Mouse (Mus musculus) neural tube, embryonic 13.5 days (tissue): ENCODE data around the gene Vamp3. TPM values are rescaled to one million over a fixed set of nuclear protein-coding genes. Genes with fewer than 3 reads are reported as not detected.

ENCODE experiments used
- ATAC-seq: fragments of 200-750 bp; cut with Nextera tagmentation; 2 replicates; pipeline ENCODE4 v1.8.0; 2017; ENCODE audit warnings: low read depth, mild to moderate bottlenecking, moderate TSS enrichment, moderate library complexity
- H3K27ac ChIP-seq: fragments of 300-500 bp; sonication (generic); replicated peaks from 2 replicates; pipeline ENCODE4 v1.5.1; 2015; ENCODE audit warnings: moderate library complexity, mild to moderate bottlenecking, inconsistent platforms
- H3K27me3 ChIP-seq: fragments of 300-500 bp; sonication (generic); 2 replicates; pipeline ENCODE4 v1.6.1; 2015; ENCODE audit warnings: mild to moderate bottlenecking, inconsistent platforms
- H3K36me3 ChIP-seq: fragments of 300-500 bp; sonication (generic); 2 replicates; pipeline ENCODE4 v1.6.1; 2015; ENCODE audit warnings: mild to moderate bottlenecking, inconsistent platforms
- H3K4me1 ChIP-seq: fragments of 300-500 bp; sonication (generic); replicated peaks from 2 replicates; pipeline ENCODE4 v1.6.1; 2015; ENCODE audit warnings: inconsistent platforms
- H3K4me2 ChIP-seq: fragments of 300-500 bp; sonication (generic); 2 replicates; pipeline ENCODE4 v1.6.1; 2015; ENCODE audit warnings: inconsistent platforms, mild to moderate bottlenecking, moderate library complexity
- H3K4me3 ChIP-seq: fragments of 300-500 bp; sonication (generic); 2 replicates; pipeline ENCODE4 v1.5.1; 2015; ENCODE audit warnings: mild to moderate bottlenecking, inconsistent platforms
- H3K9ac ChIP-seq: fragments of 300-500 bp; sonication (generic); 2 replicates; pipeline ENCODE4 v1.6.1; 2015; ENCODE audit warnings: moderate library complexity, mild to moderate bottlenecking, inconsistent platforms
- H3K9me3 ChIP-seq: fragments of 300-500 bp; sonication (generic); 2 replicates; pipeline ENCODE4 v1.6.1; 2016; ENCODE audit warnings: inconsistent platforms
- WGBS: fragments of 180-500 bp; shearing (Covaris S2); methylation state at CpG from one replicate; pipeline ENCODE4 v1.1.7; 2015; 5-methylcytosine and 5-hydroxymethylcytosine counted together
- polyA plus RNA-seq: library from polyadenylated mRNA; unstranded; fragments of >200 nt; fragmentation: Nextera tagmentation; extraction: Ambion mirVana; gene quantifications from 2 replicates; pipeline ENCODE4 v1.2.1, GENCODE M21; 2015

Vamp3 gene
- 55.6 and 69.1 TPM in 2 replicates for polyA plus RNA-seq

- peak; percentile 99 for ATAC-seq
- whole genome bisulfite sequencing: 1% methylated on average over 111 of the region's 114 CpGs
- H3K27me3 ChIP-seq: no peaks in the 10 kb centered on the region
- H3K4me2 ChIP-seq: peak within 1 kb of the TSS; percentile 80
- peak within 1 kb of the TSS; percentile 91 for H3K4me3 ChIP-seq
- H3K9me3 ChIP-seq: no peaks in the 10 kb centered on the region
- peaks cover 26% of the 10 kb centered on the region for H3K4me1 ChIP-seq
- peaks cover 42% of the 10 kb centered on the region for H3K36me3 ChIP-seq
- H3K27ac ChIP-seq: peak within 1 kb of the TSS; percentile 94
- H3K9ac ChIP-seq: peak within 1 kb of the TSS; percentile 91
Observed at GRCm38 (mm10) chr4:151057347-151058321, at the start of gene Vamp3. Gene Vamp3 (minus strand): TSS chr4:151057963.

- Histone ChIP-seq H3K27me3 (no peaks in the 10 kb centered on the region), H3K9me3 (no peaks in the 10 kb centered on the region)
Observed at GRCm38 (mm10) chr4:151106468-151106867, 48.7 kb upstream of the Vamp3 start.

GRCm38 (mm10) chr4:151105886-151106285 is 48.1 kb upstream of the Vamp3 start:
- Histone ChIP-seq H3K27ac (no peak overlapping the region; the same call in 1 of the 2 replicates), H3K27me3 (no peaks in the 10 kb centered on the region), H3K9ac (peak overlapping the region; percentile 91), H3K36me3 (no peaks in the 10 kb centered on the region), H3K4me2 (peak overlapping the region; percentile 78), H3K9me3 (no peaks in the 10 kb centered on the region), H3K4me1 (peaks cover 74% of the 10 kb centered on the region), H3K4me3 (peak overlapping the region; percentile 82)
- ATAC-seq: no peak
- WGBS: 65% methylated on average over 6 of the region's 6 CpGs

More at GRCm38 (mm10) chr4:151106468-151106867, 48.7 kb upstream of the Vamp3 start:
- Histone ChIP-seq H3K4me2 (peak overlapping the region; percentile 78), H3K9ac (peak overlapping the region; percentile 91), H3K4me1 (peaks cover 71% of the 10 kb centered on the region), H3K4me3 (peak overlapping the region; percentile 82), H3K27ac (peak overlapping the region; percentile 98; the same call in 1 of the 2 replicates), H3K36me3 (no peaks in the 10 kb centered on the region)
- no peak for ATAC-seq
- 32% methylated on average over 10 of the region's 10 CpGs for WGBS

- Histone ChIP-seq H3K27me3 (no peaks in the 10 kb centered on the region), H3K36me3 (no peaks in the 10 kb centered on the region), H3K27ac (0 out of 2 replicates have a peak overlapping the region, but pooled peaks have one; percentile 33), H3K4me3 (no peak overlapping the region), H3K9me3 (no peaks in the 10 kb centered on the region), H3K4me2 (peak overlapping the region; percentile 16; the same call in 1 of the 2 replicates), H3K9ac (no peak overlapping the region; the same call in 1 of the 2 replicates), H3K4me1 (peaks cover 81% of the 10 kb centered on the region)
- WGBS: 89% methylated on average over 10 of the region's 10 CpGs
- no peak for ATAC-seq
Observed at GRCm38 (mm10) chr4:151104147-151104546, 46.4 kb upstream of the Vamp3 start.

- 0 out of 2 replicates have a peak overlapping the region, but pooled peaks have one; percentile 33 for H3K27ac ChIP-seq
Observed at GRCm38 (mm10) chr4:151103646-151104045, 45.9 kb upstream of the Vamp3 start.

GRCm38 (mm10) chr4:151097104-151097438 is 39.3 kb upstream of the Vamp3 start:
- no peaks in the 10 kb centered on the region for H3K9me3 ChIP-seq
- H3K4me3 ChIP-seq: no peak overlapping the region
- H3K36me3 ChIP-seq: peaks cover 10% of the 10 kb centered on the region; the same call in 1 of the 2 replicates
- ATAC-seq: no peak
- 86% methylated on average over 11 of the region's 11 CpGs for WGBS
- no peak overlapping the region for H3K9ac ChIP-seq
- H3K4me2 ChIP-seq: no peak overlapping the region
- peak overlapping the region; percentile 52; the same call in 1 of the 2 replicates for H3K27ac ChIP-seq
- H3K4me1 ChIP-seq: peaks cover 52% of the 10 kb centered on the region
- no peaks in the 10 kb centered on the region for H3K27me3 ChIP-seq

More at GRCm38 (mm10) chr4:151103646-151104045, 45.9 kb upstream of the Vamp3 start:
- no peak overlapping the region; the same call in 1 of the 2 replicates for H3K9ac ChIP-seq
- no peaks in the 10 kb centered on the region for H3K36me3 ChIP-seq
- WGBS: 76% methylated on average over 11 of the region's 11 CpGs
- no peaks in the 10 kb centered on the region for H3K9me3 ChIP-seq
- ATAC-seq: no peak
- peaks cover 81% of the 10 kb centered on the region for H3K4me1 ChIP-seq
- H3K4me2 ChIP-seq: 0 out of 2 replicates have a peak overlapping the region, but pooled peaks have one; percentile 16
- no peaks in the 10 kb centered on the region for H3K27me3 ChIP-seq
- no peak overlapping the region for H3K4me3 ChIP-seq

GRCm38 (mm10) chr4:151096334-151097103 is 38.8 kb upstream of the Vamp3 start:
- Histone ChIP-seq H3K36me3 (peaks cover 10% of the 10 kb centered on the region; the same call in 1 of the 2 replicates), H3K4me3 (no peak overlapping the region), H3K4me1 (peaks cover 47% of the 10 kb centered on the region), H3K9ac (no peak overlapping the region), H3K4me2 (no peak overlapping the region), H3K27ac (no peak overlapping the region), H3K9me3 (no peaks in the 10 kb centered on the region), H3K27me3 (no peaks in the 10 kb centered on the region)
- ATAC-seq: no peak
- 87% methylated on average over 18 of the region's 18 CpGs for WGBS

- Histone ChIP-seq H3K36me3 (peaks cover 10% of the 10 kb centered on the region; the same call in 1 of the 2 replicates), H3K27ac (no peak overlapping the region), H3K4me2 (no peak overlapping the region), H3K9me3 (no peaks in the 10 kb centered on the region), H3K4me1 (peaks cover 47% of the 10 kb centered on the region), H3K9ac (no peak overlapping the region), H3K4me3 (no peak overlapping the region), H3K27me3 (no peaks in the 10 kb centered on the region)
- WGBS: 39% methylated on average over 2 of the region's 2 CpGs
- ATAC-seq: no peak
Observed at GRCm38 (mm10) chr4:151095207-151095606, 37.4 kb upstream of the Vamp3 start.

GRCm38 (mm10) chr4:151089270-151089669 is 31.5 kb upstream of the Vamp3 start, which contains the start of gene Gm13090:
Gene Gm13090 (plus strand): TSS chr4:151089570.
- H3K27ac ChIP-seq: no peak within 1 kb of the TSS
- no peak for ATAC-seq
- H3K27me3 ChIP-seq: no peaks in the 10 kb centered on the region
- H3K9ac ChIP-seq: 0 out of 2 replicates have a peak within 1 kb of the TSS, but pooled peaks have one; percentile 1
- no peaks in the 10 kb centered on the region for H3K9me3 ChIP-seq
- no peak within 1 kb of the TSS for H3K4me3 ChIP-seq
- peaks cover 33% of the 10 kb centered on the region for H3K4me1 ChIP-seq
- H3K36me3 ChIP-seq: peaks cover 52% of the 10 kb centered on the region
- H3K4me2 ChIP-seq: no peak within 1 kb of the TSS
- 92% methylated on average over 7 of the region's 7 CpGs for WGBS

- Histone ChIP-seq H3K4me2 (no peak overlapping the region), H3K36me3 (peaks cover 52% of the 10 kb centered on the region), H3K27ac (no peak overlapping the region), H3K27me3 (no peaks in the 10 kb centered on the region), H3K9ac (0 out of 2 replicates have a peak overlapping the region, but pooled peaks have one; percentile 1), H3K4me1 (peaks cover 33% of the 10 kb centered on the region), H3K9me3 (no peaks in the 10 kb centered on the region), H3K4me3 (no peak overlapping the region)
- ATAC-seq: no peak
- WGBS: 95% methylated on average over 14 of the region's 14 CpGs
Observed at GRCm38 (mm10) chr4:151088819-151089218, 31.1 kb upstream of the Vamp3 start.

- Histone ChIP-seq H3K4me3 (no peak overlapping the region), H3K9me3 (no peaks in the 10 kb centered on the region), H3K27ac (no peak overlapping the region), H3K27me3 (no peaks in the 10 kb centered on the region), H3K36me3 (peaks cover 66% of the 10 kb centered on the region), H3K4me2 (no peak overlapping the region), H3K9ac (no peak overlapping the region), H3K4me1 (peaks cover 44% of the 10 kb centered on the region)
- 100% methylated on average over 1 of the region's 1 CpGs for WGBS
- ATAC-seq: no peak
Observed at GRCm38 (mm10) chr4:151087358-151087757, 29.6 kb upstream of the Vamp3 start.
